Mouse (Mus musculus): ENCODE measurements around the gene Ccdc38.

GRCm38 (mm10) chr10:93610896-93611295 is 70.5 kb downstream of the Ccdc38 start:
- TF ChIP-seq EP300 (IDR thresholded peaks at IDR 0.05; ENCODE audit: insufficient read depth, low read depth, low read length) (no peak), POLR2A (IDR thresholded peaks at IDR 0.05; ENCODE audit: insufficient read depth, low read length) (no peak)

All from ES-Bruce4 (cell line).